Mouse (Mus musculus) MEL (cell line): ENCODE measurements around the gene Nudt14. TPM values are rescaled to one million over a fixed set of nuclear protein-coding genes. Genes with fewer than 3 reads are reported as not detected.
A peak's percentile ranks its signal among the peaks of the same experiment; 100 is the strongest.

Experiments
- DNase-seq: peaks from one replicate; pipeline ENCODE4 v3.0.0; 2011; ENCODE audit warnings: low read depth, low spot score
- H3K27ac ChIP-seq: 2 replicates; pipeline ENCODE4 v1.5.1; 2012; ENCODE audit warnings: low read depth, mild to moderate bottlenecking, control low read depth, low read length, moderate library complexity; ENCODE audit not compliant: control insufficient read depth
- H3K27me3 ChIP-seq, 2 experiments: fragments of 150-350 bp in 1 of 2; sonication (generic) in 1 of 2; 2 replicates each; pipeline ENCODE4 v1.6.1; 2012; ENCODE audit warnings: low read length in 2 of 2, mild to moderate bottlenecking in 2 of 2, improper control_type of control experiment in 1 of 2, moderate library complexity in 1 of 2; ENCODE audit not compliant: insufficient read depth in 2 of 2, control insufficient read depth in 1 of 2
- H3K36me3 ChIP-seq, 2 experiments: 2 replicates each; pipeline ENCODE4 v1.6.1; 2012 to 2014; ENCODE audit warnings: low read length in 2 of 2, improper control_type of control experiment in 1 of 2, inconsistent platforms in 1 of 2, mild to moderate bottlenecking in 1 of 2; ENCODE audit not compliant: insufficient read depth in 2 of 2, control insufficient read depth in 1 of 2
- H3K4me1 ChIP-seq, 2 experiments: fragments of 150-350 bp in 1 of 2; sonication (generic) in 1 of 2; 2 replicates each; pipeline ENCODE4 v1.6.1; 2012; ENCODE audit warnings: low read length in 2 of 2, improper control_type of control experiment in 1 of 2, mild to moderate bottlenecking in 1 of 2; ENCODE audit not compliant: insufficient read depth in 2 of 2, control insufficient read depth in 1 of 2
- H3K4me3 ChIP-seq, 2 experiments: fragments of 150-350 bp in 1 of 2; sonication (generic) in 1 of 2; 2 replicates each; pipeline ENCODE4 v1.5.1; 2012; ENCODE audit warnings: low read depth in 2 of 2, low read length in 2 of 2, mild to moderate bottlenecking in 2 of 2, moderate library complexity in 2 of 2, control low read depth in 1 of 2, improper control_type of control experiment in 1 of 2; ENCODE audit not compliant: control insufficient read depth in 1 of 2, insufficient read depth in 1 of 2
- H3K79me2 ChIP-seq: 2 replicates; pipeline ENCODE4 v1.6.1; 2012; ENCODE audit warnings: mild to moderate bottlenecking, low read length, moderate library complexity; ENCODE audit not compliant: control insufficient read depth, poor library complexity, insufficient read depth
- H3K9ac ChIP-seq: 2 replicates; pipeline ENCODE4 v1.6.1; 2012; ENCODE audit warnings: low read depth, mild to moderate bottlenecking, control low read depth, low read length, moderate library complexity; ENCODE audit not compliant: control insufficient read depth, poor library complexity, severe bottlenecking
- H3K9me3 ChIP-seq: fragments of 150-350 bp; sonication (generic); replicated peaks from 2 replicates; pipeline ENCODE4 v1.6.1; 2012; ENCODE audit warnings: mild to moderate bottlenecking, low read length, improper control_type of control experiment, moderate library complexity; ENCODE audit not compliant: insufficient read depth
- CHD1 ChIP-seq: IDR thresholded peaks from 2 replicates; pipeline ENCODE4 v1.6.1; 2012; ENCODE audit warnings: low read depth, mild to moderate bottlenecking, inconsistent platforms, low read length, improper control_type of control experiment
- CHD2 ChIP-seq: IDR thresholded peaks from 2 replicates; pipeline ENCODE4 v1.6.1; 2011; ENCODE audit warnings: low read length, improper control_type of control experiment
- ELF1 ChIP-seq: IDR thresholded peaks from 2 replicates; pipeline ENCODE4 v1.6.1; 2014; ENCODE audit warnings: low read depth, mild to moderate bottlenecking, inconsistent platforms, low read length, improper control_type of control experiment, moderate library complexity
- GATA1 ChIP-seq: IDR thresholded peaks from 2 replicates; pipeline ENCODE4 v1.6.1; 2011; ENCODE audit warnings: low read depth, low read length, improper control_type of control experiment
- HCFC1 ChIP-seq: IDR thresholded peaks from 2 replicates; pipeline ENCODE4 v1.6.1; 2012; ENCODE audit warnings: low read depth, mild to moderate bottlenecking, inconsistent platforms, low read length, improper control_type of control experiment, moderate library complexity
- KAT2A ChIP-seq: conservative IDR thresholded peaks from 2 replicates; pipeline ENCODE4 v1.6.1; 2012; ENCODE audit warnings: low read depth, low read length, improper control_type of control experiment, inconsistent platforms
- MAX ChIP-seq: IDR thresholded peaks from 2 replicates; pipeline ENCODE4 v1.6.1; 2011; ENCODE audit warnings: low read length, improper control_type of control experiment
- MAZ ChIP-seq: IDR thresholded peaks from 2 replicates; pipeline ENCODE4 v1.6.1; 2012; ENCODE audit warnings: low read depth, mild to moderate bottlenecking, inconsistent platforms, low read length, improper control_type of control experiment
- MEF2A ChIP-seq: IDR thresholded peaks from 2 replicates; pipeline ENCODE4 v1.6.1; 2014; ENCODE audit warnings: low read depth, mild to moderate bottlenecking, inconsistent platforms, low read length, improper control_type of control experiment; ENCODE audit not compliant: poor library complexity, insufficient replicate concordance, severe bottlenecking; ENCODE audit errors: extremely low read depth
- MYC ChIP-seq: IDR thresholded peaks from 2 replicates; pipeline ENCODE4 v1.6.1; 2011; ENCODE audit warnings: low read depth, mild to moderate bottlenecking, low read length, improper control_type of control experiment, moderate library complexity
- NELFE ChIP-seq: IDR thresholded peaks from 2 replicates; pipeline ENCODE4 v1.6.1; 2011; ENCODE audit warnings: low read depth, low read length, improper control_type of control experiment
- POLR2A ChIP-seq, 2 experiments: IDR thresholded peaks; 2 replicates each; pipeline ENCODE4 v1.6.1; 2011 to 2012; ENCODE audit warnings: low read length in 2 of 2, mild to moderate bottlenecking in 2 of 2, control low read depth in 1 of 2, improper control_type of control experiment in 1 of 2, low read depth in 1 of 2, moderate library complexity in 1 of 2; ENCODE audit not compliant: control insufficient read depth in 1 of 2, insufficient read depth in 1 of 2, poor library complexity in 1 of 2
- POLR2AphosphoS2 ChIP-seq: IDR thresholded peaks from 2 replicates; pipeline ENCODE4 v1.6.1; 2011; ENCODE audit warnings: low read length, improper control_type of control experiment
- POLR2AphosphoS5 ChIP-seq: IDR thresholded peaks from 2 replicates; pipeline ENCODE4 v1.6.1; 2012; ENCODE audit warnings: low read depth, borderline replicate concordance, mild to moderate bottlenecking, inconsistent platforms, low read length, moderate library complexity, mixed read lengths
- RAD21 ChIP-seq: IDR thresholded peaks from 2 replicates; pipeline ENCODE4 v1.6.1; 2011; ENCODE audit warnings: mild to moderate bottlenecking, low read depth, low read length, improper control_type of control experiment
- RCOR1 ChIP-seq: IDR thresholded peaks from 2 replicates; pipeline ENCODE4 v1.6.1; 2012; ENCODE audit warnings: low read depth, mild to moderate bottlenecking, inconsistent platforms, low read length, improper control_type of control experiment
- SIN3A ChIP-seq: IDR thresholded peaks from 2 replicates; pipeline ENCODE4 v1.6.1; 2012; ENCODE audit warnings: low read length, improper control_type of control experiment, inconsistent platforms
- SMC3 ChIP-seq: IDR thresholded peaks from 2 replicates; pipeline ENCODE4 v1.6.1; 2011; ENCODE audit warnings: low read depth, low read length, improper control_type of control experiment
- TAL1 ChIP-seq: IDR thresholded peaks from 2 replicates; pipeline ENCODE4 v1.6.1; 2012; ENCODE audit warnings: mild to moderate bottlenecking, inconsistent platforms, low read length, moderate library complexity, mixed read lengths
- TBP ChIP-seq: IDR thresholded peaks from 2 replicates; pipeline ENCODE4 v1.8.0; 2011; ENCODE audit warnings: low read depth, low read length, improper control_type of control experiment
- TCF12 ChIP-seq: IDR thresholded peaks from 2 replicates; pipeline ENCODE4 v1.6.1; 2014; ENCODE audit warnings: low read depth, mild to moderate bottlenecking, inconsistent platforms, low read length, improper control_type of control experiment, moderate library complexity
- UBTF ChIP-seq: IDR thresholded peaks from 2 replicates; pipeline ENCODE4 v1.6.1; 2012; ENCODE audit warnings: low read depth, mild to moderate bottlenecking, inconsistent platforms, low read length, improper control_type of control experiment, moderate library complexity, borderline replicate concordance; ENCODE audit not compliant: insufficient read depth
- USF1 ChIP-seq: IDR thresholded peaks from 2 replicates; pipeline ENCODE4 v1.6.1; 2014; ENCODE audit warnings: low read depth, mild to moderate bottlenecking, inconsistent platforms, low read length, improper control_type of control experiment, moderate library complexity
- USF2 ChIP-seq, 2 experiments: IDR thresholded peaks; 2 replicates each; pipeline ENCODE4 v1.6.1; 2011 to 2012; ENCODE audit warnings: improper control_type of control experiment in 2 of 2, low read length in 2 of 2, borderline replicate concordance in 1 of 2, inconsistent platforms in 1 of 2, low read depth in 1 of 2, mild to moderate bottlenecking in 1 of 2; ENCODE audit not compliant: insufficient read depth in 1 of 2
- ZNF384 ChIP-seq: IDR thresholded peaks from 2 replicates; pipeline ENCODE4 v1.6.1; 2012; ENCODE audit warnings: low read depth, mild to moderate bottlenecking, inconsistent platforms, low read length, improper control_type of control experiment
- polyA plus RNA-seq, 2 experiments: library from polyadenylated mRNA; stranded (reverse) in 1 of 2; unstranded in 1 of 2; fragments of >175 nt in 1 of 2; fragments of >200 nt in 1 of 2; gene quantifications; 2 replicates each; pipeline versions ENCODE4 v1.2.1 to v1.2.4; 2012; ENCODE audit warnings: low replicate concordance in 2 of 2, low read depth in 1 of 2; ENCODE audit not compliant: insufficient read length in 2 of 2, insufficient read depth in 1 of 2, missing spikeins in 1 of 2
- total RNA-seq: library from RNA; depleted of rRNA; stranded (reverse); fragments of 300-350 nt; gene quantifications from 2 replicates; pipeline ENCODE4 v1.2.3, GENCODE M21; 2012

Gene Nudt14
- total and polyA plus RNA-seq, 3 experiments: 19.0 to 61.0 TPM; not detected in 1

DNA sequence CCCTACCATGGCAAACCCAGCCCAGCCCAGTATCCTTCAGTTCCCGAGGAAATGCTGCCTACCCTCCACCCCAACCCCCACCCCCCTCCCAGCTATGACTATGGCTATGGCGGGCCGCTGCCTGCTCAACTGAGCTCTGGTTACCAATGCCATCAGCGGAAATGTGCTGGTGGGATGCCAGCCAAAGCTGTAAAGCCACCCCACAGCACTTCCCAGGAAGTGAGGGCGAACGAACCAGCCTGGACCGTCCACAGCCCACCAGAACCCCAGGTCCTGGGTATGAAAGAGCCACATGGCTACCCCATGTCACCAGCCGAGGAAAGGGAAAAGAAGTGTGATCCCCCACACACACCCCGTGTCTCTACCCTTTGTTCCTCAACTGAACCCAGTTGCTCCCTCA lies 1.2 kb downstream of the Nudt14 start:
- Histone ChIP-seq H3K9me3 (no peaks in the 10 kb centered on the region), H3K36me3 (peaks cover 0 to 6% of the 10 kb centered on the region in 2 experiments; a peak in 2 of 4 replicates), H3K9ac (no peak overlapping the region), H3K27me3 (no peaks in the 10 kb centered on the region), H3K4me3 (no peak overlapping the region), H3K27ac (no peak overlapping the region), H3K79me2 (peaks cover 3% of the 10 kb centered on the region; the same call in 1 of the 2 replicates), H3K4me1 (peaks cover 9 to 14% of the 10 kb centered on the region in 2 experiments)
- TF ChIP-seq RCOR1 (no peak), MAX (no peak), UBTF (no peak)
- no peak for DNase-seq

DNA sequence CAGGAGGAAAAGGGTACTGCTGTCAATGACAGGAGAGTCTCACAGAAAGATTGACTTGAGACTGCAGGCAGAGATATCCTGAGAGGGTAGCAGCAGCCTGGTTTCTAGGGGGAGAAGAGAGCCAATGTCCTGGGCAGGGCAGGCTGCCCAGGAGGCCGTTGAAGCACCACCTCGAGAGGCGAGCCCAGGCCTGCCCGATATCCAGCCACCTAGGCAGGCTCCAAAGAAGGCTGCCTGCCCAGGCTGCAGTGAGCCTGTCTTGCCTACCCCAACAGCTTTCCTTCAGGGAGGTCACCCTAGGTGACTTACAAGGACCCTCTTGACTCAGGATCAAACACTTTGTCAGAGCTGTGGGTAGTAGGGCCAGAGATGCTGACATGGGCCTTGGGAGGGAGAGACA lies 1.7 kb downstream of the Nudt14 start:
- Histone ChIP-seq H3K27me3 (no peaks in the 10 kb centered on the region), H3K4me1 (peaks cover 9 to 14% of the 10 kb centered on the region in 2 experiments), H3K27ac (no peak overlapping the region), H3K9me3 (no peaks in the 10 kb centered on the region), H3K9ac (no peak overlapping the region), H3K4me3 (no peak overlapping the region), H3K79me2 (peaks cover 3% of the 10 kb centered on the region; the same call in 1 of the 2 replicates), H3K36me3 (peaks cover 0 to 6% of the 10 kb centered on the region in 2 experiments; a peak in 2 of 4 replicates)
- no peak for DNase-seq
- no peak for TF ChIP-seq USF1
- TF ChIP-seq ZNF384: no peak

DNA sequence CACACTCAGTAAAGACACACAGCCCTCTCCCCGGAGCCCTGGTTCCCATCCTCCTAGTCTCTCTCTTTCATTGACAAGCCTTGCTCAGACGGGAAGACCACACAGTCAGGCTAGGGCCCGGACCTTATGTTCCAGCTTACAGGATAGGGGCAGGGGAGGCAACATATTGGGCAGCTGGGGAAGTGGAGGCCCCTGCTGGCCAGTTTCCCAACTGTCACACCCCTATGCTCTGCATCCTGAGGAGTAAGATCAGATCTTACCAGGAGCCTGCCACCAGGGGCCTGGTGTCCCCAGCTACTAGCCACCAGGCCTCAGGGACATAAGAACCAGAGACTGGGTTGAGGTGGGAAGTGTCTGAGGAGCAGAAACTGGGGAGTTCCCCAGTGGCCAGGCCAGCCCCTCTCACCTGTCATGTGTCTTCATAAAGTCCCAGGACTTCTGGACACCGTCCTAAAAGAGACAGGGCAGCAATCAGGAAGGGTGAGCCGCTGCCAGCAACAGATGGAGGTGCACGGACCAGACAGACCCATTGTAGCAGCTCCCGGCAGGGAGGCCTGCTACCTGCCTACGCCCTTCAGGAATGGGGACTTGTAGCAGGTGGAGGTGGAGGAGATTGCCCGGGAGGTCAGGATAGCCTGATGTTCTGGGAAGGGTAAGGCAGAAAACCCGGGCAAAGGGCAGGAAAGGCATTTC lies 2.9 kb downstream of the Nudt14 start:
- Histone ChIP-seq H3K9ac (no peak overlapping the region), H3K27ac (no peak overlapping the region), H3K4me1 (peaks cover 9 to 14% of the 10 kb centered on the region in 2 experiments), H3K79me2 (peaks cover 3% of the 10 kb centered on the region; the same call in 1 of the 2 replicates), H3K27me3 (no peaks in the 10 kb centered on the region), H3K36me3 (peaks cover 0 to 6% of the 10 kb centered on the region in 2 experiments; a peak in 2 of 4 replicates), H3K4me3 (no peak overlapping the region), H3K9me3 (no peaks in the 10 kb centered on the region)
- DNase-seq: peak; percentile 69
- TF ChIP-seq ELF1 (no peak), CHD1 (no peak), POLR2AphosphoS2 (no peak), KAT2A (no peak), GATA1 (no peak), TCF12 (no peak), SMC3 (peak; percentile 52), USF2 (IDR thresholded peaks at IDR 0.05; ENCODE audit: borderline replicate concordance in 1 of 2, insufficient read depth in 1 of 2, low read depth in 1 of 2, low read length in 2 of 2) (no peak), MAZ (no peak), TAL1 (no peak), MYC (no peak), USF1 (no peak), RAD21 (peak; percentile 58), POLR2A (IDR thresholded peaks at IDR 0.05; ENCODE audit: control insufficient read depth in 1 of 2, insufficient read depth in 1 of 2, low read depth in 1 of 2, low read length in 2 of 2, poor library complexity in 1 of 2) (no peak), CHD2 (no peak), TBP (no peak), POLR2AphosphoS5 (no peak), NELFE (no peak), UBTF (no peak), HCFC1 (no peak), SIN3A (0 out of 2 replicates have a peak, but pooled peaks have one; percentile 21), MAX (no peak), MEF2A (no peak)
